Mouse (Mus musculus) layer of hippocampus, adult 8-10 months (tissue): ENCODE results near the gene Kcnj16. TPM values are rescaled to one million over a fixed set of nuclear protein-coding genes. Genes with fewer than 3 reads are reported as not detected.

Experiments
- DNase-seq, 2 experiments: peaks; one replicate each; pipeline ENCODE4 v3.0.0; 2022; ENCODE audit warnings: low spot score in 2 of 2
- total RNA-seq, 4 experiments: library from RNA; stranded (reverse); gene quantifications; 2 replicates each; pipeline ENCODE4 v1.2.4; 2022

Kcnj16 gene
- total RNA-seq: 10 to 100 TPM; 15.7 to 25.5 (median 21.7) TPM

DNA sequence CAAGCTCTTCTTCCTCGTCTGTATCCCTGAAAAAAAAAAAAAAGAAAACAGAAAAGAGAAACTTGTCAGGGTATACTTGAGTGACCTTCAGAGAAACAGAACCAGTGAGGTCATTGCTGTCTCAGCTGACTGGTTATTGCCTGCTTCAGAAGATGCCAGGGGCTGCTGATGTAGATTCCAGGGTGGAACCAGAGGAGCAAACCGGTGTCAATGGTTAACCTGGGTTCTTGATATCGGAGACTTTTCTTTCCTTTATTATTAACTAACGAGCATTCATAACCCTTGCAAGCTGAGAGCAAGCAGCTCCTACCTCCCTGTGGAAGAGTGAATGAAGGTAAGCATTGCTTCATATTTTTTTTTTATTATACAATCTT lies at the start of gene Kcnj16:
TSS of gene Kcnj16 (plus strand) at position 272 of the 374 bp plus-strand sequence.
- DNase-seq: no peak

DNA sequence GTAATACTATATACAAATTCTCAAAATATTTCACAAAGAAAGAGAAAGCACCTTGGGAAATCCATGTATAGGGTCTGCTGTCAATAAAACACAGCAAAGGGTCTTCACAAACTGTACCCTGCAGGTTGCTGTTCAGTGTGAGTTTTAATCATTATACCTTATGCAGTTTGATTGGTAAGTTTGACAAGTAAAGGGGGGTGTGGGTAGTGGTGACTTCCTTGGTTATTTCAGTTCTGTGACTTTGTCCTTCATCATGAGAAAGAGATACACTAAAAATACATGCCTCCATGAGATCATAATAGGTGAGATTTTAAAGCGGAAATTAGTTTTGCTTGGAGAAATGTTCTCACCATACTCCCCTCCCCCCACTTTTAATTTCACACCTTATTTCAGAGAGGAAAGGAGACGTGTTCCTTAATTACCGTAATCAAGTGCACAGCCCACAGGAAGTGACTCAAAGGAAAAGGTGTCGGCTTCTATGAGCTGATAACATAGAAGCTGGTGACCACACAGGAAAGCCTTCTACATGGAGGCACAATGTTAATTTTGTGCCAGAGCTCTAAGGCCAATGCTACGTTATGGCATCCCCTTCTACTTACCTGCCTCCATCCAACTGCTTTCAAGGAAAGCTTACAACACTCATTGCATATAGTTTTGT lies 48.9 kb upstream of the Kcnj16 start:
- no peak for DNase-seq

DNA sequence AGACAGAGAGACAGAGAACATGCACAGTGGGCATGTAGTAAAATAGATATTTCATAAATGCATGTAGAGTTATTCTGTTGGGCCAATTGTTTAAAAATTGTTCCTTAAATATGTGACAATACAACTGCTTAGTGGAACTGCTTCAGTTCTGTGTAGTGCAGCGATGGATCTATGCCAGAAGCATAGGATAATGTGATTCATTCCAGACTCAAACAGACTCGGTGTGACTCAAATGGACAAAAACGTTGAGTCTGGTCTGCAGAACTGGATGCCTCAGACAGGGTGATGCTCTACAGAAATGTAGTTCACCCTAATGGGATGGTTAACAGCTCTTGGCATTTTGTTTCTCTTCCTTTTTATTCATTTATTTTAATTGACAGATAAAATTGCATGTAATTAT lies 32.1 kb upstream of the Kcnj16 start:
- no peak for DNase-seq

DNA sequence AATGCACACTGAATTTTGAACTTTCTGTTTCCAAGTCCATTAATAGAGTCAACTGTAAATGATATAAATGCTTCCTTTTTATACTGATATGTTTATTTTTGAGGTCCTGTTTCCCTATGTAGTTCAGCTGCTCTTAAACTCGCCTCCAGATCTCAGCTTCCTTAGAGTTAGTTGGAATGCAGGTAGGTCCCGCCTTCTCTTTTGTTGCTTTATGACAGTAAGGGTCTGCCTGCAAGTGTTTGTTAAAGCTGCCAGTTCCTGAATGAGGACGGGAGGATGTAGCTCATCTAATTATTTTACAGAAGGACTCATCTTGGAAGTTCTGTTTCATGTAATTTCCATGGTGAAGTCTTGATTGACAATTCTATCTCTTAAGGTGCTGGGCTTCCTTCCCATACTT lies 25.6 kb upstream of the Kcnj16 start:
- no peak for DNase-seq

DNA sequence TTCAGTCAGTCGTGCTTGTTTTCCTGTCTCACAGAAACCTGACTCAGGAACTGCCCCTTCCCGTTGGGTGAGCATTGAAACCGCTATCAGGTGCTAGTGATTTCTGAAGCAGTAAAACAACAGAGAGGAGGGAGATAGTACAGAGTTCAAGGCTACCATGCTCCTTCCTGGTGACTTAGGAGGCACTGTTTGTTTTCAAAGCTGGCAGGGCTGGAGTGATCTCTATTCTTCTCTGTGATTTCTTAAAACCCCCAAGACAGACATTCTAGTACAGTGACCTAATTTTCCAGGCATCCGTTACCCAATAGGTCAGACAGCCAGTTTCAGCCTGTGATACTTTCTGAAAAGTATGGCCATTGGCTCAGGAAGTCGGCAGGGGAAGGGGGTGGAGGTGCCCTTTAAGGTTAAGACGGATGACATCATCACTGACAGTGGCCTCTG lies 25.1 kb upstream of the Kcnj16 start:
- no peak for DNase-seq

DNA sequence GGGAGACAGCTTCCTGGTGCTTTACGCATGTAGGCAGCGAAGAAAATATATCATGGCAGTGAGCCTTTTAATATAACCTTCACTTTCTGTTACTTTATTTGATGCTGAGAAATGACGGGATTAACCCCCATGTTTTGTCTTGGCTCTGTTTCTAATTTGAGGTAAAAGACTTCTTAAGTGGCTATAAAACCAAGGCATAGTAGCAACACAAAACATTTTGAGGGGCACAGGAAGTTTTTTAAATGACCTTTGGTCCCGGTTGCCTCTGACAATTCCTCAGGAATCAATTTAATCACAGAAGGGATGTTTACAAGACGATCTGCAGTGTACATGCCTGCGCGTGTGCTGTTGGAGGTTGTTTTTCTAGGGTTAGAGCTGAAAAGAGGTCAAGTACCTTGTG lies 11.2 kb upstream of the Kcnj16 start:
- no peak for DNase-seq

DNA sequence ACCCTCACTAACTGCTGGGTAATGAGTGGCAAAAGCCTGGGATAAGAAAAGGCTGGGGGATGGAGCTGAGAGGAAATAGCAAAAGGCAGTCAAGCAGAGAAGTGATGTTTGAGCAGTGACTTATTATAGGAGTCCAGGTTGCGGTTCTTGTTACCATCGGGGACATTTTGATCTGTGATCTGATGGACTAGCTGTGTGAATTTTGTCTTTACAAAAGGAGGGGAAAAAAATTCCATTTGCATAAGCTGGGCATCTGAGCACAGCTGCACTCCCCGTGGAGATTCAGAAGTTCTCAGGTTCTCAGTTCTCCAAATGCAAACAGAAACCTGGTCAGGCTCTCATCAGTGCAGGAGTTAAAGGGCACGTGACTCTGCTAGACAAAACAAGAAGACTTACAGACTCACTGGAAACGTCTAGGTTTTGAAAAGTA lies 6.2 kb upstream of the Kcnj16 start:
- no peak for DNase-seq

DNA sequence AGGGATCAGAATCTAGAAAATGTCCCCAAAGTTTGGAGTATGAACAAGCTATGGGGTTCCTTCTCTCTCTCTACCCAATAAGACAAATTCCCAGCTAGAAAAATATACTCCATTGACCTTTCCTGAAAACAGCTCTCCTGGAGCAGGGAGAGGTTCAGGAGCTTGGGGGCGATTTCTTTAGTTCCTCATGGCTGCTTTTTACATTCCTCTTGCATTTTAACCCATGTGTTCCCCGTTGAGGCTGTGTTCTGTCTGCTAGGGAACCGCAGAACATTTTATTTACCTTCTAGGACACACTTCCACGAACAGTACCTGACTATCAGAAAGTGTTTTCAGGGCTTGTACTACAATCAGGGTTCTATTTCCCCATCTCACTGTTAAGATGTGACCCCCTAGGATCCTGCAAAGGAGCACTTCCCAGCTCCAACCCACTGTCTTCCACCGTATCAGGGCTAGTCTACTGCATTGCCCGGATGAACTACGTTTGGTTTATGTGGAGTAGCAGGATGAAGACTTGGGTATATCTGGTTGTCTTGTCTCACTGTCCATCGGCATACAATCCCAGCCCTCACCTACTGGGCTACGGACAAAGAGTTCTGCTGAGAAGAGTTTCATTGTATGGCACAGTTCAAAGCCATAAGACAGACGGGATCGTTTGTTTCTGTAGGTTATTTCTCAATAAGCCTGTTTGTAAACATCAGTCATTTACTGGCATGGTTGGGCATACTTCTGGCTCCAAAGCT lies 643 bp upstream of the Kcnj16 start:
- no peak for DNase-seq

DNA sequence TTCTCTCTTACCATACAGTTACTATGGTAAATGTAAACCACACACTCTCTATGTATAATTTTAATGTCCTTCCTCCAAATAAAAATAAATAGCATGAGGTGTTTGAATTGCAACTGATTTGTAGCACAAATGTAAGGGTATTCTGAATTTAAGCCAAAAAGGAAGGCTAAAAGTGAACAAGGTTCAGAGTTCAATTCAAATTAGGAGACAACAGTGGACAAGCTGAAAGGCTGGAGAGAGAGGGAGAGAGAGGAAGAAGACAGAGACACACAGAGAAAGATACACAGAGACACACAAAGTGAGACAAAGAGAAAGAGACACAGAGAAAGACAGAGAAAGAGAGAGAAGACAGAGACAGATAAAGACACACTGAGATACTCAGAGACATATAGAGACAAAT lies 1.1 kb downstream of the Kcnj16 start:
- no peak for DNase-seq

DNA sequence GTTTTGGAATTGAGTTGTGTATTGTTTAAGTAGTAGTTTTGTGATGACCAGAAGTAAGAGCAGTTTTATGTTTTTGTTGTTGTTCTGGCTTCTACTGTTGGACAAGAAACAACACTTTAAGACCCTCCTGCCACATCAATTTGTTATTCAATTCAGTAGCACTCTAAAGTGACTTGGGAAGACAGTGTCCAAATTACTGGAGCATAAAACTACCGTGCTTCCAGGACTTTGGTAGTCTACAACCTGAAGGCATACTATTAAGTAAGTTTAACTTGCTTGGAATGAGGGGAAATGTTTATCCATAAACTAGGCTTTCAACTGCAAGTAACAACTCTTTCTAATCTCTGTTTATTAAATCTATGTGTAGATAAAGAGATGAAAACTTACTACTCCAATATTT lies 17.7 kb downstream of the Kcnj16 start:
- DNase-seq: no peak

DNA sequence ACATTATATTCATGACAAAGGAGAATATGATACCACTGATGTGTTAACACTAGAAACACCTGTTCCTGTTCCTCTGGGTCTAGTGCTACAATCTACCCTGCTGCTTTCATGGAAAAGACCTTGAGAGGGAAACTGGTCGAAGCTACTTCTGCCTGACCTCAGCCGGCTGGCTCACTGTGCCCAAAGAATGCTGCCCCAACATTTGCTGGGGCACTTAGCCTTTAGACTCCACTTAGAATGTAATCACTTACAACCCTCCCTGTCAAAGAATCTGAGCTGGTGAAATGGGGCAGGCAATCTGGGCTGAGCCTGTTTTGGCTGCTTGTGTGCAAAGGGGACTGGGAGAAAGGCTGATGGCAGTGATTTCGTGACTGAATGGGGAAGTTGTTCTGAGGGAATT lies 18.1 kb downstream of the Kcnj16 start:
- no peak for DNase-seq

DNA sequence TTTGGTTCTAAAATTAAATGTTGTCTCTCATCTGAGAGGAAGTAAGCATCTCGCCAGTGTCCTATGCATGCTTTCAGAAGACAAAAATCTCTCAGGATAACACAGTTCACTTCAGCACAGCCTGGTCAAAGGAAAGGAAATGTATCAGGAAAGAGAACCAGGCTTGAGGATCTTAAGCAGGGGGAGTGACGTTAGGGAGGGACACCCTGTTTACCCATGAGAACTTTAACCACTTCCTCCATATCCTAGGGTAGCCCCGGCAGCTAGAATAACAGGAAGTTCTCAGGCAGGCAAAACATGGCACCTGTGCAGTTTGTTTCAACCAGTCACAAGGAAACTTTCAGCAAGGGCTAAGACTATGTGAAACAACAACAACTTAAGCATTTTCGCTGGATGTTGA lies 25.8 kb downstream of the Kcnj16 start:
- DNase-seq: no peak

DNA sequence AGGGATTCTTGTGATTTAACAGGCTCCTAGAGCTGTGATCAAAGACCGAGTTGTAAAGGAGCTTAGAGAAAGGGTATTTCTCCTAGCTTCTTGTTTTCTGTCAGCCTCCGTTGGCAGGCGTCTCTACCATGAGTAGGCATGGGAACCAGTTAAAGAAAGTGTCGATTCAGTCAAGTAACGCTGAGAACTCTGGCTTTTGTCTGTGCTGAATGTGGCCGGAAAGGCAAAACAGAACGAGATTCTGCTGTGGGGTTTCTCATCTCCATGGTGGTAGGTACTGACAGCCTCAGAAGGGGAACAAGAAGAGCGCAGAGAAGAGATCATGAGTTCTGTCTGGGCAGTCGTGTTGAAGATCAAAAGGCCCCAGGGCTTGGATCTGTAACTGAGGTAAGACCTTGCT lies 29.4 kb downstream of the Kcnj16 start:
- peak; percentile 21 to 26 for DNase-seq

DNA sequence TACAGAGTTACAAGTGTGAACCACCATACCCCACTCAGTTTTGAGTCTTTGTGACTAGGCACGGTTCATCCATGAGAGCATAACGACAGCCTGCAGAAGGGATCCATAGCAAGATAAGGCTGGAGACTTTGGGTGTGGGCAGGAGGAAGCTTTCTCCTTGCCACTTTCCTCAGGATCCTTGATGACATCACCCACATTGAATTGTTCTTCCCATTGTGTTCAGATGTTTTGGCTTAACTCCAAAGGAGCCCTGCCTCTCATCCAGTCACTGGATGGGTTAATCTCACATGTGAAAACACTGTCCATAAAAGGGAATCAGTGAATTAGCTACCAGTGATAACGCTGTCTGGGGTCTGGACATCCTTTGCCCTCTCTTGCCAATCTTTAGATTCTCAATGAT lies 37.3 kb downstream of the Kcnj16 start:
- no peak for DNase-seq

DNA sequence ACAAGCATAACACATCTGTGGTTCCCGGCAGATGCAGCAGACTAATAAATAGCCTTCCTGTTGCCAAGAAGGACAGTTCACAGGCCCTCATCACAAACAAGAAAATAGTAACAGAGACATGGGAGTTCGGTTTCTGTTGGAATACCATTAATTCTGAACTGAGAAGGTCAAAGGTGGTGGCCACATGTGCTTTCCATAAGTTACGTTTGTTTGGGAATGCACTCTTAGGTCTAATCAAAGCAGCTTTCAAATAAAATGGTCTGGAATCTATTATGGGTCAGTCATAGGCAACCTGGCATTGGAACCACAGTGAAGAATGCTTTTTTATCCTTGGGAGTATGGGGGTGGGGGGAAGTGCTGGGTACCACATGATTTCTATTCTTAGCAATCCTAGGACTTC lies 41.6 kb downstream of the Kcnj16 start:
- no peak for DNase-seq

DNA sequence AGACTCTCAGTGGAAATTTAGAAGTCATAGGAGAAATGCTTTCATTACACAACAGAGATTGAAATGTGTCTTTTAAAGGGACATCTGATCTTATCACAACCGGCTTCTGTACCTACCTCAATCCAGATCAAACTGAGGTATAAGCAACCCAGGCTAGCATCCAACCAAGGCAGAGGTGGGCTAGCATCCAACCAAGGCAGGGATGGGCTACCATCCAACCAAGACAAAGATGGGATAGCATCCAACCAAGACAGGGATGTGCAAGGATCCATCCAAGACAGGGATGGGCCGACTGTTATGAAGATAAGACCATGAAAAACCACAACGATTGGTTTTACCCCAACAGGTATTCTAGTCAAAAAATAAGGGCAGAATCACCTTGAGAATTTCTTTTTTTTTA lies 48.4 kb downstream of the Kcnj16 start:
- no peak for DNase-seq

DNA sequence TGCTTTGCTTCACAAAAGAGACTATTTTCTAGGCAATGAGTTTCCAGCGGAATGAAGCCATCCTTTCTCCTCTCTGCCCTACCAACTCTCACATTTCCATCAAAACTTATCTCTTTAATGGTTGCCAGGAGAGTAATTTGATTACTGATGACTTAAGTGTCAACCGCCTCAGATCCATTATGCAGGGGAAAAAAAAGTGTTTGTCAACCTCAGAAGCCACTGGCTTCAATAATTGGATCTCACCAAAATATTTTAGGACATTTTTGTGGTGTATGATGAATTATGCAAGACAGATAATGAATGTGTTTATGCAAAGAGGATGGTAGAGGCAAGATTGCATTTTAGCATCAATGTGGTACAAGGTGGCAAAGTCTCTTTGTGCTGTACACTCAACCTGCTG lies 52.4 kb downstream of the Kcnj16 start:
- DNase-seq: no peak

DNA sequence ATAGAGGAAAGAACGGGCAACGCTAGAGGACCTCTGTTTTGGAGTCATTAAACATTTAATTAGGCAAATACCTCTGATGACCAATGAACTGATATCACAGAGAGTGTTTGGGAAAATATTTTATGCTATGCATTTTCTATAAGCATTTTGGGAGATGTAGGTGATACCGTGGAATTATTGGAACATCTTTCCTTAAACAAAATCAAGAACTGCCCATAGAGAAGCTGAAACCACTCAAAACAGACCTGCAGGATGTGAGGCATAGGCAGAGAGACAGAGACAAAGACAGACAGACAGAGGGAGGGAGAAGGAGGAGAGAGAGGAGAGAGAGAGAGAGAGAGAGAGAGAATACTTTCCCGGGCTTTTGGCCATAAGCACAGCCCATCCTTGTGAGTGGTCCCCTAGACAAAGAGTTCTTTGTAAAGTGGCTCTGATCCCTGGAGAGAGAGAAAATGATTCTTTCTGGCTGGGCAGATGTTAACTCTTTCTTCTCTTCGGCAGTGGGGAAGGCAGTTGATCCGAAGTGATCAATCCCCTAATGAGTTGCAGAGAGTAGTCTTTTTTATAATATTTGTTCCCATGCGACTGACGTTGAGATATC lies 54.9 kb downstream of the Kcnj16 start:
- DNase-seq: peak in 1 of 2 experiments; percentile 4

DNA sequence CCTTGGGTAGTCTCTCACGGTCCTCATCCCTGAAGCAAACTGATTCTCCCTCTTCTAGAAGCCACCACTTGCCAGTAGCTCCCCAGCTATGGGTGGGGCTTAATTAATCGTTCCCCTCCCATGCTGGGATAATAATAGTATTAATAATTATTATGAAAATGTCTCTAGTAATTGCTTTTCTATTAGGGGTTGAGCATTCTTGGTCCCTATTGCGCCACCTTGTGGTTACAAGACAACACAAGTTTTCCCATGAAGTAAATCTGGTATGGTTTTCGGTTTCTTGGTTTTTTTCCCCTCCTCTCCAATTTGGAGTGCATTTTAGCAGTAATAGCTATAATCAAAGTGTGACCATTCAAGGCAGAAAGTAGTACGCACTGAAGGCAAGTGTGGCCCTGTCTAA lies 74.3 kb downstream of the Kcnj16 start:
- DNase-seq: peak in 1 of 2 experiments; percentile 24

DNA sequence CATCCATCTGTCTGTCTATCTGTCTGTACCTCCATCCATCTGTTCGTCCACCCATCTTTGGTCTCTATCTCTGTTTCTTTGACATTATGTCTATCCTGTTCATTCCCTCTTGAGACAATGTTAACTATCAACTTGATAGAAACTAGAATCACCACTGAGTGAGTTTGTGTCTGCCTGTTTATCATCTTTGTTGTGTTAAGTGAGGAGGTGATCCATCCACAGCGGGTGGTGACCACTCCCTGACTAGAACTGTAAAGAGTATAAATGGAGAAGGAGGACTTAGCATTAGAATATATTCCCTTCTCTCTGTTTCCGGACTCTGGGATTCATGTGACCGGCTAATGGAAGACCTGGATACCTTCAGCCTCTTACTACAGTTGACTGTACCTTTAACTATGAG lies 75.5 kb downstream of the Kcnj16 start:
- DNase-seq: no peak

DNA sequence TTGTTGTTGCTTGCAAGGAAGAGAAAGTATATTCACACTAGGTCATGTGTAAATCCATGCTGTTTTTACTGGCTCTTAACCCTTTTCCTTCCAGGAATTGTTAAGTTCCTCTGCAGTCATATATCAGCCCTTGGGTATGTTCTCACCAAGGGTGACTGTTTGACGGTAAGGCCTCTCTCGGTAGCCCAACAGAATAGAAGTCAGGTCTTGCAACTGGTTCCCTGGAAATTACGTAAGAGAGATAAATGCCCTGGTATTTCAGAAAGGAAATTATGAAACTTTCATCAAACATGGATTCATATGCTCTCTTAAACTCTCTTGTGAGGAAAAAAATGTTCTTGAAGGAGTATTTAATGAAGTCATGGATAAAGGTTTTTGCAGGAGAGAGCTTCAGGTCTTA lies 86.4 kb downstream of the Kcnj16 start:
- no peak for DNase-seq

DNA sequence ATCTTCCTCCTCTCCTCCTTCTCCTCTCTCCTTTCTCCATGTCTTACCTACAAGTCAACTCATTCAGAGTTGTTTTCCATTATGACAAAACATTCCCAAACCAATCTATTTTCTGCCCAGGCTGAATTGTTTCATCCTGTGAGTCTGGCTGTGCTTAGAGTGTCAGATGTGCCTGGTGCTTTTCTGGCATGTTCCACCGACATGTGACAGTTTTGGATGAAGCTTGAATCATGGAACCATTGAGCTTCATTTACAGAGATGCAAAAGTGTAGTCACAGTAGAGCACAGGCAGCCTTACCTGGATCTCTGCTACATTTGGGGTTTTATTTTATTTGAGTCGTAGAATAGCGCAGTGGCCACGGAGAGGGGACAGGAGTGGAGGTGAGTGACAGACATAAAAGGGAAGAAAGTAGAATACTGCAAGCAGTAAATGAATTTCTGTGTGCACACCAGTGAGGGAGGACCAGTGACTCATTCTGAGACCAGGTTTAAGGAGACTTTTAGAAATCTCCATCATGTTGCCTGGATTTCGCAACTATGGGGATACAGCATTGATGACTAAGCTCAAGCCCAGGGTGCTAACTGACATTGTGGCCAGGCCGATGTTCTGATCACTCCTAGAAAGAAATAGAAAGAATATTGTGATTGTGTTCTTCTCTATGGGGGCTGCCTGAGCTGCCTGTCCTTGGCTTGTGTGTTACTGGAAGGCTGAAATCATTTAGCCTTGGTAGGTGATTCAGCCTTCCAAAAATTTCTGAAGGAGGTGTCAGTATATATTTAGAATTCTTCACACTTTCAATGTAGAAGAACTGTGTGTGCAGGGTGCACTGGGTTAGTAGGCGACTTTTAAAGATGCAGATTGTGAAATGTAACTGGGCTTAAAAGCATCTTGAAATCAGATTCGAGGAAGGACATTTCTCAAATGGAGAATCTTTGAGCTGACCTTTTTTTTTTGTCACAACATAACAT lies 87.3 kb downstream of the Kcnj16 start:
- no peak for DNase-seq
